Mouse (Mus musculus): ENCODE results near the gene Itga10.
"Not testable (repeated sequence)": the region's sequence is repeated elsewhere in the genome, so short reads cannot be mapped to it uniquely, and the experiment has no call there.

Itga10 gene

GRCm38 (mm10) chr3:96634928-96635879 lies 10.2 kb upstream of the Itga10 start, which contains the start of the genes Pex11b and Gm42957:
TSS of gene Pex11b (plus strand) at chr3:96635376.
TSS of gene Gm42957 (plus strand) at chr3:96635474.
- DNase-seq (ENCODE audit: low spot score), result peak; percentile 83

GRCm38 (mm10) chr3:96635906-96636305 lies 9.5 kb upstream of the Itga10 start:
- no peak for DNase-seq (ENCODE audit: low spot score)

- DNase-seq (ENCODE audit: low spot score), result no peak
Measured at GRCm38 (mm10) chr3:96636448-96636847, 8.9 kb upstream of the Itga10 start.

GRCm38 (mm10) chr3:96639219-96639618 lies 6.2 kb upstream of the Itga10 start:
- peak; percentile 54 for DNase-seq (ENCODE audit: low spot score)

GRCm38 (mm10) chr3:96647365-96647764 lies 2.0 kb downstream of the Itga10 start:
- DNase-seq (ENCODE audit: low spot score), result no peak

GRCm38 (mm10) chr3:96660901-96661300 lies 15.5 kb downstream of the Itga10 start:
- no peak for DNase-seq (ENCODE audit: low spot score)

GRCm38 (mm10) chr3:96662731-96663316 lies 17.4 kb downstream of the Itga10 start:
- DNase-seq (ENCODE audit: low spot score), result no peak

- DNase-seq (ENCODE audit: low spot score), result peak; percentile 79
Measured at GRCm38 (mm10) chr3:96663432-96664239, 18.3 kb downstream of the Itga10 start.

- not testable (repeated sequence) for DNase-seq (ENCODE audit: low spot score)
Measured at GRCm38 (mm10) chr3:96665732-96666363, 20.5 kb downstream of the Itga10 start.

- no peak for DNase-seq (ENCODE audit: low spot score)
Measured at GRCm38 (mm10) chr3:96666916-96667315, 21.5 kb downstream of the Itga10 start.

- DNase-seq (ENCODE audit: low spot score), result no peak
Measured at GRCm38 (mm10) chr3:96667316-96667715, 21.9 kb downstream of the Itga10 start.

GRCm38 (mm10) chr3:96668424-96669067 lies 23.2 kb downstream of the Itga10 start:
- no peak for DNase-seq (ENCODE audit: low spot score)

GRCm38 (mm10) chr3:96669727-96670468 lies 24.5 kb downstream of the Itga10 start, which contains the start of gene Ankrd35:
TSS of gene Ankrd35 (plus strand) at chr3:96670131.
- DNase-seq (ENCODE audit: low spot score), result peak; percentile 68

GRCm38 (mm10) chr3:96671519-96671918 lies 26.1 kb downstream of the Itga10 start:
- no peak for DNase-seq (ENCODE audit: low spot score)

- DNase-seq (ENCODE audit: low spot score), result no peak
Measured at GRCm38 (mm10) chr3:96673514-96673913, 28.1 kb downstream of the Itga10 start.

GRCm38 (mm10) chr3:96674442-96674841 lies 29.1 kb downstream of the Itga10 start:
- DNase-seq (ENCODE audit: low spot score), result peak; percentile 48

- no peak for DNase-seq (ENCODE audit: low spot score)
Measured at GRCm38 (mm10) chr3:96675171-96675570, 29.8 kb downstream of the Itga10 start.

- no peak for DNase-seq (ENCODE audit: low spot score)
Measured at GRCm38 (mm10) chr3:96675690-96676089, 30.3 kb downstream of the Itga10 start.

GRCm38 (mm10) chr3:96678456-96678855 lies 33.1 kb downstream of the Itga10 start:
- DNase-seq (ENCODE audit: low spot score), result no peak

GRCm38 (mm10) chr3:96679159-96679674 lies 33.8 kb downstream of the Itga10 start:
- DNase-seq (ENCODE audit: low spot score), result peak; percentile 40

Data from urinary bladder, postnatal 25 days (tissue).